Mouse (Mus musculus): ENCODE measurements around the gene Ubb. TPM values are rescaled to one million over a fixed set of nuclear protein-coding genes. Genes with fewer than 3 reads are reported as not detected.

Gene Ubb
- polyA plus RNA-seq, 1 experiment from 2014 or later: 3,283 TPM

Other genes starting within 250 kb of the Ubb start
- gene Pigl, start 92.7 kb upstream of the Ubb start, polyA plus RNA-seq (2014; fragmentation: Nextera tagmentation; extraction: Ambion mirVana): 13.8 and 16.5 TPM in 2 replicates
- gene Ncor1, start 92.6 kb upstream of the Ubb start, polyA plus RNA-seq (2014; fragmentation: Nextera tagmentation; extraction: Ambion mirVana): 206 and 224 TPM in 2 replicates
- 61.5 and 79.6 TPM in 2 replicates for gene Cenpv, start 11.9 kb upstream of the Ubb start, polyA plus RNA-seq (2014; fragmentation: Nextera tagmentation; extraction: Ambion mirVana)
- 3.0 and 3.1 TPM in 2 replicates for gene Trpv2, start 23.3 kb downstream of the Ubb start, polyA plus RNA-seq (2014; fragmentation: Nextera tagmentation; extraction: Ambion mirVana)
- gene Lrrc75a, start 97.4 kb downstream of the Ubb start, polyA plus RNA-seq (2014; fragmentation: Nextera tagmentation; extraction: Ambion mirVana): 14.3 and 20.7 TPM in 2 replicates
- 37.8 and 41.1 TPM in 2 replicates for gene Mmgt2, start 97.5 kb downstream of the Ubb start, polyA plus RNA-seq (2014; fragmentation: Nextera tagmentation; extraction: Ambion mirVana)
- gene Zfp287, start 180.7 kb downstream of the Ubb start, polyA plus RNA-seq (2014; fragmentation: Nextera tagmentation; extraction: Ambion mirVana): 14.6 and 14.9 TPM in 2 replicates
- not detected in 2 replicates for gene Gm10428, start 201.9 kb downstream of the Ubb start, polyA plus RNA-seq (2014; fragmentation: Nextera tagmentation; extraction: Ambion mirVana)
- gene Zfp286, start 238.3 kb downstream of the Ubb start, polyA plus RNA-seq (2014; fragmentation: Nextera tagmentation; extraction: Ambion mirVana): 26.7 and 31.0 TPM in 2 replicates

Data from forebrain, embryonic 11.5 days (tissue).